In genomic region chr7:109841618-109842418, GRCm38 (mm10) we compare ENCODE assay signal across 10 mouse cellular contexts. TPM values are rescaled to one million over a fixed set of nuclear protein-coding genes. Genes with fewer than 3 reads are reported as not detected.
DNase-seq lines count a peak whose midpoint lies in the region; ATAC-seq and TF ChIP-seq lines count a peak whose summit lies in the region.
"Had no signal": no experiment of that assay in that cellular context is flagged by ENCODE, and none has a peak within 500 bp of the region (broad histone marks: within the 10 kb centered on the region; RNA-seq: fewer than 3 reads in every experiment).

No protein-coding gene starts in this region.

- no peak for ATAC-seq in lung, postnatal 0 days
- ATAC-seq in hindbrain, embryonic 15.5 days (ENCODE audit: low FRiP score, low read depth), result peak; percentile 92
- ATAC-seq in neural tube, embryonic 15.5 days (ENCODE audit: low FRiP score), result peak; percentile 85
- no peak for ATAC-seq in kidney, embryonic 15.5 days (replicated peaks; ENCODE audit: low FRiP score)
- no peak for ATAC-seq in liver, embryonic 11.5 days (replicated peaks; ENCODE audit: low FRiP score)

- WGBS in lung, postnatal 0 days, result 78% methylated on average over 13 of the region's 13 CpGs
- 73% methylated on average over 13 of the region's 13 CpGs for WGBS in hindbrain, embryonic 15.5 days
- 75% methylated on average over 13 of the region's 13 CpGs for WGBS in neural tube, embryonic 15.5 days
- 89% methylated on average over 13 of the region's 13 CpGs for WGBS in kidney, embryonic 15.5 days
- 91% methylated on average over 13 of the region's 13 CpGs for WGBS in liver, embryonic 11.5 days

- no peak overlapping the region for H3K4me3 ChIP-seq in lung, postnatal 0 days (ENCODE audit: low read depth, low read length)
- no peak overlapping the region for H3K4me3 ChIP-seq in hindbrain, embryonic 15.5 days
- no peak overlapping the region for H3K4me3 ChIP-seq in neural tube, embryonic 15.5 days (replicated peaks)
- no peak overlapping the region for H3K4me3 ChIP-seq in kidney, embryonic 15.5 days (replicated peaks)
- H3K4me3 ChIP-seq in liver, embryonic 11.5 days (ENCODE audit: low read depth, low read length), result no peak overlapping the region
- H3K4me3 ChIP-seq: limb, embryonic 12.5 days; neural tube, embryonic 12.5 days had no signal

- H3K4me2 ChIP-seq in lung, postnatal 0 days (replicated peaks; ENCODE audit: low read depth, low read length), result no peak overlapping the region
- no peak overlapping the region for H3K4me2 ChIP-seq in hindbrain, embryonic 15.5 days
- no peak overlapping the region for H3K4me2 ChIP-seq in neural tube, embryonic 15.5 days
- no peak overlapping the region for H3K4me2 ChIP-seq in kidney, embryonic 15.5 days
- no peak overlapping the region for H3K4me2 ChIP-seq in liver, embryonic 11.5 days
- H3K4me2 ChIP-seq: limb, embryonic 12.5 days; neural tube, embryonic 12.5 days had no signal

- H3K27ac ChIP-seq in lung, postnatal 0 days (ENCODE audit: low read length), result no peak overlapping the region
- H3K27ac ChIP-seq in hindbrain, embryonic 15.5 days (replicated peaks), result peak overlapping the region; percentile 54
- no peak overlapping the region for H3K27ac ChIP-seq in neural tube, embryonic 15.5 days (replicated peaks)
- H3K27ac ChIP-seq in kidney, embryonic 15.5 days, result no peak overlapping the region
- H3K27ac ChIP-seq in liver, embryonic 11.5 days (ENCODE audit: low read depth, low read length), result no peak overlapping the region
- H3K27ac ChIP-seq: limb, embryonic 12.5 days; neural tube, embryonic 12.5 days had no signal

- no peaks in the 10 kb centered on the region for H3K9me3 ChIP-seq in lung, postnatal 0 days (ENCODE audit: low read length)
- H3K9me3 ChIP-seq in hindbrain, embryonic 15.5 days, result no peaks in the 10 kb centered on the region
- H3K9me3 ChIP-seq in neural tube, embryonic 15.5 days (replicated peaks), result no peaks in the 10 kb centered on the region
- no peaks in the 10 kb centered on the region for H3K9me3 ChIP-seq in kidney, embryonic 15.5 days (replicated peaks)
- H3K9me3 ChIP-seq in liver, embryonic 11.5 days (ENCODE audit: control insufficient read depth, low read length), result no peaks in the 10 kb centered on the region
- H3K9me3 ChIP-seq: limb, embryonic 12.5 days; neural tube, embryonic 12.5 days had no signal

- DNase-seq in adrenal gland, postnatal 10 days, result peak; percentile 43
- DNase-seq in adrenal gland, adult 8-10 months, result no peak
- peak; percentile 43 for DNase-seq in lung, postnatal 14 days
- no peak for DNase-seq in lung, postnatal 0 days (ENCODE audit: low spot score)
- DNase-seq in liver, embryonic 11.5 days (ENCODE audit: low spot score), result no peak

- TF ChIP-seq CTCF in lung, postnatal 0 days (IDR thresholded peaks at IDR 0.05), result no peak

- H3K27me3 ChIP-seq in lung, postnatal 0 days (replicated peaks; ENCODE audit: insufficient read depth, low read length), result no peaks in the 10 kb centered on the region
- H3K27me3 ChIP-seq in hindbrain, embryonic 15.5 days, result no peaks in the 10 kb centered on the region
- no peaks in the 10 kb centered on the region for H3K27me3 ChIP-seq in neural tube, embryonic 15.5 days (replicated peaks)
- H3K27me3 ChIP-seq in kidney, embryonic 15.5 days, result no peaks in the 10 kb centered on the region
- H3K27me3 ChIP-seq in liver, embryonic 11.5 days (replicated peaks; ENCODE audit: control insufficient read depth, insufficient read depth, low read length), result peaks cover 4% of the 10 kb centered on the region; the same call in 1 of the 2 replicates
- H3K27me3 ChIP-seq: limb, embryonic 12.5 days; neural tube, embryonic 12.5 days had no signal

- TF ChIP-seq EP300 in lung, postnatal 0 days (IDR thresholded peaks at IDR 0.05), result no peak

- H3K36me3 ChIP-seq in lung, postnatal 0 days (ENCODE audit: insufficient read depth, low read length), result no peaks in the 10 kb centered on the region
- no peaks in the 10 kb centered on the region for H3K36me3 ChIP-seq in hindbrain, embryonic 15.5 days
- H3K36me3 ChIP-seq in neural tube, embryonic 15.5 days, result no peaks in the 10 kb centered on the region
- H3K36me3 ChIP-seq in kidney, embryonic 15.5 days, result no peaks in the 10 kb centered on the region
- no peaks in the 10 kb centered on the region for H3K36me3 ChIP-seq in liver, embryonic 11.5 days (ENCODE audit: control insufficient read depth, insufficient read depth, low read length)
- H3K36me3 ChIP-seq: limb, embryonic 12.5 days had no signal

- no peak overlapping the region for H3K9ac ChIP-seq in lung, postnatal 0 days (replicated peaks; ENCODE audit: low read depth)
- H3K9ac ChIP-seq in hindbrain, embryonic 15.5 days, result no peak overlapping the region
- no peak overlapping the region for H3K9ac ChIP-seq in neural tube, embryonic 15.5 days (replicated peaks)
- H3K9ac ChIP-seq in kidney, embryonic 15.5 days, result no peak overlapping the region
- no peak overlapping the region for H3K9ac ChIP-seq in liver, embryonic 11.5 days (ENCODE audit: low read depth, low read length)
- H3K9ac ChIP-seq: limb, embryonic 12.5 days; neural tube, embryonic 12.5 days had no signal

- no peaks in the 10 kb centered on the region for H3K4me1 ChIP-seq in lung, postnatal 0 days (ENCODE audit: insufficient read depth, low read depth, low read length)
- peaks cover 8% of the 10 kb centered on the region; the same call in 1 of the 2 replicates for H3K4me1 ChIP-seq in hindbrain, embryonic 15.5 days (replicated peaks)
- H3K4me1 ChIP-seq in neural tube, embryonic 15.5 days, result 0 out of 2 replicates have a peak, but pooled peaks cover 2% of the 10 kb centered on the region
- no peaks in the 10 kb centered on the region for H3K4me1 ChIP-seq in kidney, embryonic 15.5 days
- peaks cover 2% of the 10 kb centered on the region; the same call in 1 of the 2 replicates for H3K4me1 ChIP-seq in liver, embryonic 11.5 days (replicated peaks; ENCODE audit: control insufficient read depth, insufficient read depth, low read length)
- H3K4me1 ChIP-seq: limb, embryonic 12.5 days; neural tube, embryonic 12.5 days had no signal

RNA-seq across cellular contexts. Expression of gene Scube2, which starts 23.7 kb away (rescaled TPM):
- total RNA-seq in adrenal gland, postnatal 10 days (2021), result 1 to 10 TPM in 1 of 2 experiments, under 1 TPM in 1; 0.69 to 1.1 TPM
- 1 to 10 TPM in 3 of 4 experiments, under 1 TPM in 1; 0.49 to 1.2 (median 1.1) TPM for total RNA-seq in adrenal gland, adult 8-10 months (2022)
- 14.9 TPM in 2 replicates for polyA plus RNA-seq in lung, postnatal 0 days (2015; fragmentation: Nextera tagmentation; extraction: Ambion mirVana)
- 2.1 and 3.3 TPM in 2 replicates for polyA plus RNA-seq in hindbrain, embryonic 15.5 days (2015; fragmentation: Nextera tagmentation; extraction: Ambion mirVana)
- polyA plus RNA-seq in neural tube, embryonic 15.5 days (2015; fragmentation: Nextera tagmentation; extraction: Ambion mirVana), result 3.2 and 3.5 TPM in 2 replicates
- polyA plus RNA-seq in kidney, embryonic 15.5 days (2015; fragmentation: Nextera tagmentation; extraction: Ambion mirVana), result 0.89 and 1.0 TPM in 2 replicates
- polyA plus RNA-seq in liver, embryonic 11.5 days (2014; fragmentation: Nextera tagmentation; extraction: Ambion mirVana), result 0.38 and 0.44 TPM in 2 replicates

RNA-seq across cellular contexts. Expression of gene Nrip3, which starts 60.0 kb away (rescaled TPM):
- 1 to 10 TPM; 1.2 to 1.4 TPM for total RNA-seq in adrenal gland, postnatal 10 days (2021)
- 1 to 10 TPM in 1 of 4 experiments, under 1 TPM in 3; 0.38 to 1.3 (median 0.63) TPM for total RNA-seq in adrenal gland, adult 8-10 months (2022)
- polyA plus RNA-seq in lung, postnatal 0 days (2015; fragmentation: Nextera tagmentation; extraction: Ambion mirVana), result 0.57 and 0.58 TPM in 2 replicates
- 11.9 and 13.4 TPM in 2 replicates for polyA plus RNA-seq in hindbrain, embryonic 15.5 days (2015; fragmentation: Nextera tagmentation; extraction: Ambion mirVana)
- polyA plus RNA-seq in neural tube, embryonic 15.5 days (2015; fragmentation: Nextera tagmentation; extraction: Ambion mirVana), result 12.7 and 14.1 TPM in 2 replicates
- polyA plus RNA-seq in kidney, embryonic 15.5 days (2015; fragmentation: Nextera tagmentation; extraction: Ambion mirVana), result 0.53 and 0.57 TPM in 2 replicates
- polyA plus RNA-seq in liver, embryonic 11.5 days (2014; fragmentation: Nextera tagmentation; extraction: Ambion mirVana), result 0.30 and 0.52 TPM in 2 replicates

Comparison
In these comparisons a context has a peak if more than half of its experiments do, and no peak if none do; other contexts are left out.
1. DNase-seq: peak in adrenal gland, postnatal 10 days (single experiment) and lung, postnatal 14 days (single experiment); none in adrenal gland, adult 8-10 months (single experiment), lung, postnatal 0 days (single experiment) and liver, embryonic 11.5 days (single experiment).
2. ATAC-seq: peak in hindbrain, embryonic 15.5 days (single experiment) and neural tube, embryonic 15.5 days (single experiment); none in lung, postnatal 0 days (single experiment), kidney, embryonic 15.5 days (single experiment) and liver, embryonic 11.5 days (single experiment).